Mouse (Mus musculus): ENCODE measurements around the gene Adal. TPM values are rescaled to one million over a fixed set of nuclear protein-coding genes. Genes with fewer than 3 reads are reported as not detected.

Adal gene
- polyA plus RNA-seq, 1 experiment from 2014 or later = 37.2 TPM

DNA sequence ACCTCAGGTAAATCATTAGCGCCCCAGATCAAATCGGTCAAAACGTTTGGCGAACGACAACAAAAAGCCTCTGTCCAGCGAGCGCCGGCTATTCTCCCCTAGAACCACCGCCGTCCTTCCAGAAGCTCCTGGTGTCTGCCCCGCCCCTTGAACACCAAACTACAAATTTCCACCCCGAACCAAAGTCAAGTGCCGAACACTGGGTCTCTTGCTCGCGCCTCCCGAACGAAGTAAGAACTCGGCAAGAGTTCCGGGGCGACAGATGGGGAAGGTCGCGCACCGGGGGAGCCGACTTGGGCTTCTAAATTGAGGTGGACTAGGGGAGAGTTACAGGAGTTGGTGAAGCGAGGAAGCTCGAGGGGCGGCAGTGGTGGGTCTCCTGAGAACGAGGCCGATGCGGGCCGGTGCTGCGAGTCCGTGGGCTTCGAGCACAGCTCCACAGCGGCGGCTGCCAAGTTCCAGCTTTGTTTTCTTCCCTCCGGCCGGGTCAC, 30.3 kb downstream of the Adal start, which contains the start of gene Tubgcp4:
Gene Tubgcp4 (plus strand): TSS at position 174 of the 491 bp plus-strand sequence.
- DNase-seq (ENCODE audit: low spot score) = no peak
- Histone ChIP-seq H3K27me3 (replicated peaks; ENCODE audit: control insufficient read depth, insufficient read depth, low read length) (no peaks in the 10 kb centered on the region), H3K9ac (ENCODE audit: low read length) (peak within 1 kb of the TSS; percentile 85), H3K36me3 (ENCODE audit: control insufficient read depth, insufficient read depth, low read length) (peaks cover 33% of the 10 kb centered on the region), H3K9me3 (replicated peaks; ENCODE audit: control insufficient read depth, low read length) (no peaks in the 10 kb centered on the region), H3K4me1 (ENCODE audit: control insufficient read depth, insufficient read depth, low read length) (peaks cover 23% of the 10 kb centered on the region), H3K4me3 (ENCODE audit: low read depth, low read length) (peak within 1 kb of the TSS; percentile 92), H3K27ac (ENCODE audit: low read depth, low read length) (peak within 1 kb of the TSS; percentile 80), H3K4me2 (ENCODE audit: low read length) (peak within 1 kb of the TSS; percentile 92)
- peak; percentile 63 for ATAC-seq
- under 1% methylated on average over 37 of the region's 38 CpGs for WGBS

DNA sequence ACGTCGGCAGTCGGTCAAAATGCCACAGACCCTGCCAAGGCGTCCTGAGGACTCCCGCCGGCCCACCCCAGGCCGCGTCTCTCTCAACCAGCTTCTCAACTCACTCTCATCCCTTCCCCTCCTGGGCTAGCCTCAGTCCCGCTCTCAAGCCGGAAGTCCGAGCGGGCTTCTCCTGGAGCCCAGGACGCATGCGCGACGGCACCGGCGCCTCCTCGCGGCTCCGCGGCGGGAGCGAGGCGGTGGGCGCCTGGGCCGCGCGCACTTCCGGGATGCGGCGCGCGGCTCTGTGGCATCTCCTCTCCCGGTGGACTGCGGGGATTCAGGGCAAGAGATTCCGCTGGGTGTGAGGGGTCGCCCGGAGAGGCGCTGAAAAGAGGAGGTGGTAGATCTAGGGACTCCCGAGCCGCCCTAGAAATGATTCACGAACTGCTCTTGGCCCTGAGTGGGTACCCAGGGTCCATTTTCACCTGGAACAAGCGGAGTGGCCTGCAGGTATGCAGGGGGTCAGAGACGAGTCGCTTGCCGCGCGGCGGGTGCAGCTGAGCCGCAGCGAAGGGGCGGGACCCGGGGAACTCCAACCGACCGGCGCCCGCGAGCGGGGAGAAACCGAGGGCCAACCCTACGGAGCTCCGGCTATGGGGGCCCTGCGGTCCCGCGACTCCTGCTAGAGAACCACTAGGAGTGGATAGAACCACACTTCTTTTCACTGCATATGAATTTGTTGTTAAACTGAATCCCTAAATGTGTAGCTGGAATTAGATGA, 30.9 kb downstream of the Adal start, which contains the start of gene Zscan29:
Gene Zscan29 (minus strand): TSS at position 146 of the 763 bp plus-strand sequence.
- no peaks in the 10 kb centered on the region for H3K27me3 ChIP-seq (replicated peaks; ENCODE audit: control insufficient read depth, insufficient read depth, low read length)
- no peaks in the 10 kb centered on the region for H3K9me3 ChIP-seq (replicated peaks; ENCODE audit: control insufficient read depth, low read length)
- peak within 1 kb of the TSS; percentile 92 for H3K4me2 ChIP-seq (ENCODE audit: low read length)
- under 1% methylated on average over 62 of the region's 66 CpGs for WGBS
- peak within 1 kb of the TSS; percentile 92 for H3K4me3 ChIP-seq (ENCODE audit: low read depth, low read length)
- DNase-seq (ENCODE audit: low spot score) = peak; percentile 96
- H3K9ac ChIP-seq (ENCODE audit: low read length) = peak within 1 kb of the TSS; percentile 85
- H3K27ac ChIP-seq (ENCODE audit: low read depth, low read length) = peak within 1 kb of the TSS; percentile 80
- H3K36me3 ChIP-seq (ENCODE audit: control insufficient read depth, insufficient read depth, low read length) = peaks cover 35% of the 10 kb centered on the region
- H3K4me1 ChIP-seq (ENCODE audit: control insufficient read depth, insufficient read depth, low read length) = peaks cover 23% of the 10 kb centered on the region
- ATAC-seq = peak; percentile 97

GRCm38 (mm10) chr2:121178828-121179479, 38.7 kb downstream of the Adal start:
- H3K27ac ChIP-seq (ENCODE audit: low read depth, low read length) = no peak overlapping the region
- no peaks in the 10 kb centered on the region for H3K4me1 ChIP-seq (ENCODE audit: control insufficient read depth, insufficient read depth, low read length)
- H3K27me3 ChIP-seq (replicated peaks; ENCODE audit: control insufficient read depth, insufficient read depth, low read length) = no peaks in the 10 kb centered on the region
- H3K9ac ChIP-seq (ENCODE audit: low read length) = no peak overlapping the region
- H3K4me2 ChIP-seq (ENCODE audit: low read length) = no peak overlapping the region
- H3K9me3 ChIP-seq (replicated peaks; ENCODE audit: control insufficient read depth, low read length) = no peaks in the 10 kb centered on the region
- H3K36me3 ChIP-seq (ENCODE audit: control insufficient read depth, insufficient read depth, low read length) = peaks cover 73% of the 10 kb centered on the region
- WGBS = 95% methylated on average over 3 of the region's 3 CpGs
- DNase-seq (ENCODE audit: low spot score) (no peak), ATAC-seq (no peak)
- H3K4me3 ChIP-seq (ENCODE audit: low read depth, low read length) = no peak overlapping the region

- 95% methylated on average over 5 of the region's 5 CpGs for WGBS
- H3K27me3 ChIP-seq (replicated peaks; ENCODE audit: control insufficient read depth, insufficient read depth, low read length) = no peaks in the 10 kb centered on the region
- no peak overlapping the region for H3K9ac ChIP-seq (ENCODE audit: low read length)
- H3K9me3 ChIP-seq (replicated peaks; ENCODE audit: control insufficient read depth, low read length) = no peaks in the 10 kb centered on the region
- ATAC-seq (no peak), DNase-seq (ENCODE audit: low spot score) (no peak)
- no peak overlapping the region for H3K4me2 ChIP-seq (ENCODE audit: low read length)
- H3K27ac ChIP-seq (ENCODE audit: low read depth, low read length) = no peak overlapping the region
- peaks cover 66% of the 10 kb centered on the region for H3K36me3 ChIP-seq (ENCODE audit: control insufficient read depth, insufficient read depth, low read length)
- H3K4me1 ChIP-seq (ENCODE audit: control insufficient read depth, insufficient read depth, low read length) = no peaks in the 10 kb centered on the region
- no peak overlapping the region for H3K4me3 ChIP-seq (ENCODE audit: low read depth, low read length)
Observed at GRCm38 (mm10) chr2:121183431-121183830, 43.2 kb downstream of the Adal start.

DNA sequence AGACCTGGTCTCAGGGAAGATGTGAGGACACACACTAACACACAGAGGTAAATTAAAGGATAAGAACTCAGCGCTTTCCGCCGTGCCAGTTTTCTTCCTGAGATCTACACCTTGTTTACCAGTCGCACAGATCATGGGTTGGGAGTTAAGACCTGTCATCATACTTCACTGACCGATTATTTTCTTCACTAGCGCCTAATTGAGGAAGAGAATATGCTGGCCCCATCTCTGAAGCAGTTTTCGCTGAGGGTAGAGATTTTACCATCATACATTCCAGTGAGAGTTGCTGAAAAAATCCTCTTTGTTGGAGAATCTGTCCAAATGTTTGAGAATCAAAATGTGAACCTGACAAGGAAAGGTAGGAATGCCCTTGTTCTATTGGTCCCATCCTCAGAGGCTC, 43.9 kb downstream of the Adal start:
- Histone ChIP-seq H3K9ac (ENCODE audit: low read length) (no peak overlapping the region), H3K27ac (ENCODE audit: low read depth, low read length) (no peak overlapping the region), H3K4me3 (ENCODE audit: low read depth, low read length) (no peak overlapping the region), H3K4me2 (ENCODE audit: low read length) (no peak overlapping the region), H3K27me3 (replicated peaks; ENCODE audit: control insufficient read depth, insufficient read depth, low read length) (no peaks in the 10 kb centered on the region), H3K36me3 (ENCODE audit: control insufficient read depth, insufficient read depth, low read length) (peaks cover 67% of the 10 kb centered on the region), H3K9me3 (replicated peaks; ENCODE audit: control insufficient read depth, low read length) (no peaks in the 10 kb centered on the region), H3K4me1 (ENCODE audit: control insufficient read depth, insufficient read depth, low read length) (no peaks in the 10 kb centered on the region)
- 95% methylated on average over 7 of the region's 7 CpGs for WGBS
- no peak for ATAC-seq
- no peak for DNase-seq (ENCODE audit: low spot score)

- no peak overlapping the region for H3K4me2 ChIP-seq (ENCODE audit: low read length)
- H3K9me3 ChIP-seq (replicated peaks; ENCODE audit: control insufficient read depth, low read length) = no peaks in the 10 kb centered on the region
- no peak for ATAC-seq
- no peaks in the 10 kb centered on the region for H3K27me3 ChIP-seq (replicated peaks; ENCODE audit: control insufficient read depth, insufficient read depth, low read length)
- no peak overlapping the region for H3K27ac ChIP-seq (ENCODE audit: low read depth, low read length)
- no peaks in the 10 kb centered on the region for H3K4me1 ChIP-seq (ENCODE audit: control insufficient read depth, insufficient read depth, low read length)
- H3K36me3 ChIP-seq (ENCODE audit: control insufficient read depth, insufficient read depth, low read length) = peaks cover 89% of the 10 kb centered on the region
- 89% methylated on average over 1 of the region's 1 CpGs for WGBS
- no peak for DNase-seq (ENCODE audit: low spot score)
- no peak overlapping the region for H3K9ac ChIP-seq (ENCODE audit: low read length)
- no peak overlapping the region for H3K4me3 ChIP-seq (ENCODE audit: low read depth, low read length)
Observed at GRCm38 (mm10) chr2:121188530-121188929, 48.3 kb downstream of the Adal start.

- no peak for DNase-seq (ENCODE audit: low spot score)
- 86% methylated on average over 9 of the region's 9 CpGs for WGBS
Observed at GRCm38 (mm10) chr2:121195466-121195865, 55.2 kb downstream of the Adal start.

GRCm38 (mm10) chr2:121204276-121204675, 64.0 kb downstream of the Adal start:
- DNase-seq (ENCODE audit: low spot score) (no peak), ATAC-seq (no peak)
- 96% methylated on average over 17 of the region's 17 CpGs for WGBS
- H3K4me3 ChIP-seq (ENCODE audit: low read depth, low read length) = no peak overlapping the region
- H3K27me3 ChIP-seq (replicated peaks; ENCODE audit: control insufficient read depth, insufficient read depth, low read length) = no peaks in the 10 kb centered on the region
- H3K36me3 ChIP-seq (ENCODE audit: control insufficient read depth, insufficient read depth, low read length) = peaks cover 97% of the 10 kb centered on the region
- no peaks in the 10 kb centered on the region for H3K4me1 ChIP-seq (ENCODE audit: control insufficient read depth, insufficient read depth, low read length)
- no peak overlapping the region for H3K27ac ChIP-seq (ENCODE audit: low read depth, low read length)
- H3K9me3 ChIP-seq (replicated peaks; ENCODE audit: control insufficient read depth, low read length) = no peaks in the 10 kb centered on the region
- no peak overlapping the region for H3K4me2 ChIP-seq (ENCODE audit: low read length)
- H3K9ac ChIP-seq (ENCODE audit: low read length) = no peak overlapping the region

More at GRCm38 (mm10) chr2:121195466-121195865, 55.2 kb downstream of the Adal start:
- no peaks in the 10 kb centered on the region for H3K27me3 ChIP-seq (replicated peaks; ENCODE audit: control insufficient read depth, insufficient read depth, low read length)
- no peak overlapping the region for H3K4me2 ChIP-seq (ENCODE audit: low read length)
- H3K9me3 ChIP-seq (replicated peaks; ENCODE audit: control insufficient read depth, low read length) = no peaks in the 10 kb centered on the region
- H3K27ac ChIP-seq (ENCODE audit: low read depth, low read length) = no peak overlapping the region
- no peaks in the 10 kb centered on the region for H3K4me1 ChIP-seq (ENCODE audit: control insufficient read depth, insufficient read depth, low read length)
- no peak overlapping the region for H3K4me3 ChIP-seq (ENCODE audit: low read depth, low read length)
- peaks cover 97% of the 10 kb centered on the region for H3K36me3 ChIP-seq (ENCODE audit: control insufficient read depth, insufficient read depth, low read length)
- H3K9ac ChIP-seq (ENCODE audit: low read length) = no peak overlapping the region
- no peak for ATAC-seq

Measured in forebrain, embryonic 14.5 days (tissue).